Mouse (Mus musculus) adrenal gland, adult 8-10 months (tissue): ENCODE data around the gene Macrod2. TPM values are rescaled to one million over a fixed set of nuclear protein-coding genes. Genes with fewer than 3 reads are reported as not detected.

Source experiments
- DNase-seq: peaks from one replicate; pipeline ENCODE4 v3.0.0; 2022
- total RNA-seq, 4 experiments: library from RNA; stranded (reverse); gene quantifications; 2 replicates each; pipeline ENCODE4 v1.2.4; 2022

Macrod2 gene
- total RNA-seq, 4 experiments from 2014 or later, result 5.2 to 11.9 (median 7.8) TPM

GRCm38 (mm10) chr2:141712265-141712664 lies 1317.2 kb downstream of the Macrod2 start:
- no peak for DNase-seq

GRCm38 (mm10) chr2:141715061-141715460 lies 1320.0 kb downstream of the Macrod2 start:
- DNase-seq, result no peak

- no peak for DNase-seq
Observed at GRCm38 (mm10) chr2:141722531-141722930, 1327.4 kb downstream of the Macrod2 start.

- no peak for DNase-seq
Observed at GRCm38 (mm10) chr2:141728998-141729397, 1333.9 kb downstream of the Macrod2 start.

GRCm38 (mm10) chr2:141736685-141737456 lies 1341.8 kb downstream of the Macrod2 start:
- no peak for DNase-seq

- DNase-seq, result no peak
Observed at GRCm38 (mm10) chr2:141738702-141739101, 1343.6 kb downstream of the Macrod2 start.

- no peak for DNase-seq
Observed at GRCm38 (mm10) chr2:141740318-141740717, 1345.2 kb downstream of the Macrod2 start.

GRCm38 (mm10) chr2:141800236-141800635 lies 1405.1 kb downstream of the Macrod2 start:
- DNase-seq, result peak; percentile 5

- DNase-seq, result no peak
Observed at GRCm38 (mm10) chr2:141800909-141801308, 1405.8 kb downstream of the Macrod2 start.

GRCm38 (mm10) chr2:141816266-141816665 lies 1421.2 kb downstream of the Macrod2 start:
- DNase-seq, result no peak

- no peak for DNase-seq
Observed at GRCm38 (mm10) chr2:141817546-141818180, 1422.6 kb downstream of the Macrod2 start.

GRCm38 (mm10) chr2:141820795-141821194 lies 1425.7 kb downstream of the Macrod2 start:
- no peak for DNase-seq

- DNase-seq, result no peak
Observed at GRCm38 (mm10) chr2:141825606-141826495, 1430.7 kb downstream of the Macrod2 start.

- no peak for DNase-seq
Observed at GRCm38 (mm10) chr2:141830496-141830895, 1435.4 kb downstream of the Macrod2 start.

- no peak for DNase-seq
Observed at GRCm38 (mm10) chr2:141831515-141831914, 1436.4 kb downstream of the Macrod2 start.

GRCm38 (mm10) chr2:141834156-141834782 lies 1439.2 kb downstream of the Macrod2 start:
- DNase-seq, result no peak

- no peak for DNase-seq
Observed at GRCm38 (mm10) chr2:141844408-141845175, 1449.5 kb downstream of the Macrod2 start.

GRCm38 (mm10) chr2:141859220-141859619 lies 1464.1 kb downstream of the Macrod2 start:
- DNase-seq, result no peak

- DNase-seq, result no peak
Observed at GRCm38 (mm10) chr2:141861679-141862268, 1466.7 kb downstream of the Macrod2 start.

GRCm38 (mm10) chr2:141862531-141863265 lies 1467.6 kb downstream of the Macrod2 start:
- DNase-seq, result no peak
